Mouse (Mus musculus): Measurements from ENCODE around the gene Efna2.
A peak's percentile ranks its signal among the peaks of the same experiment; 100 is the strongest.
"Not testable (repeated sequence)": the region's sequence is repeated elsewhere in the genome, so short reads cannot be mapped to it uniquely, and the experiment has no call there.

Gene Efna2

DNA sequence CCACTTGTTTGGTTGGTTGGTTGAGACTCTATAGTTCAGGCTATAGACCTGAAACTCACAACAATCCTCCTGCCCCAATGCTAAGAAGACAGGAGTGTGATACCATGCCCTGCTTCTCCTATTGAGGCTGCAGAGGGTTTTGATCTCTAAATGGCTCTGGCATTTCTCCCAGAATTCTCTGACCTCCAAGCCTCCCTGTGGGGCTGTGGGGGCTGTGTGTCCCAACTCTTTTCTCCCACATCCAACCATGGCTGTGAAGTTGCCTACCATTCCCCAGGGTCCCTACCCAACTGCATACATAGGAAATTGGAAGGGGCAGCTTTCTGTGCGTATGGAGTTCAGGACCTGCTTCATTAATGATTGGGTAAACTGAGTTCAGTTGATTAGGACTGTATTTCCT, 16.9 kb downstream of the Efna2 start:
- no peak for DNase-seq

- DNase-seq, result no peak
Measured at GRCm38 (mm10) chr10:80196778-80197581, 17.7 kb downstream of the Efna2 start.

DNA sequence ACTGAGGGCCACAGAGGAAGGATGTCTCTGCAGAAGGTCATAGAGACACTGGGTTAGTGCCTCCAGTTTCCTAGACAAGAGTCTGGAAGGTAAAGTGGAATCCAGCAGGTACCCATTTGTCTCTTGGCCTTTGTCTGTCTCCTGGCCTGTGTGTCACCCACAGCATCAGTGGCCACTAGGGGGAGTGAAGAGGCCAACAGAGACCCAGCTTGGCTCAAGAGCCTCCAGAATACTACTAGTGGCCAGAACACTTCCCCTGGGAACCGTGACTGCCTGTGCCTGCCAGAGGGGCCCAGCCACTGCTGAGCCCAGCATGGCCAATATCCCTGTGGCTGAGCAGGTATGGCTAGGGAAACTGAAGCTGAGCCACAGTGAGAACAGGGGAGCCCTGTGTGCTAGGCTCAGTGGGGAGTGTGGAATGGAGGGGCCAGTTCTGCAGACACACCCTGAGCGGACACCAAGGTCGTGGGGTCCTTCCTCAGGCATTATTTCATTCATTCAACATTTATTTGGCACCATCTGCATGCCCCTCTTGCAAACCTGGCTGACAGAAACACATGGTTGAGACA, 20.2 kb downstream of the Efna2 start:
- peak; percentile 93 for DNase-seq

GRCm38 (mm10) chr10:80200485-80200884, 21.2 kb downstream of the Efna2 start:
- DNase-seq, result no peak

DNA sequence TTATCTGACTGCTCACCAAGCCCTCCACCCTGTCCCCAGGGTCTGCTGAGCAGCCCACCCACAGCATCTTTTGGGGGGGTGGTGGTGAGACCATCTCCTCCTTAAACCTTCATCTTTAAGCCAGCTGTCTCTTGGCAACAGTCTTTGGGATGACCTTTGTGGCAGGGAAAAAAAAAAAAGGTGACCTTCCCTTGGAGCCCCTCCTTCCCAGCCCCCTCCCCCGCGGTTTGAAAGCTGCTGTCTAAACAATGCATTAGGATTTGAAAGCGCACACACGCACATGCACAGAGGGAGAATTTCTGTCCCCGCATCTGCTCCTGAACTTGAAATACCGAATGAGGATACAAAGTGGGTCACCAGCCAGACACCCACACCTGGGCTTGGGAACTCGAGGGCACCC, 24.8 kb downstream of the Efna2 start:
- no peak for DNase-seq

- no peak for DNase-seq
Measured at GRCm38 (mm10) chr10:80207201-80207600, 27.9 kb downstream of the Efna2 start.

- DNase-seq, result no peak
Measured at GRCm38 (mm10) chr10:80207676-80208075, 28.4 kb downstream of the Efna2 start.

- no peak for DNase-seq
Measured at GRCm38 (mm10) chr10:80208248-80208647, 29.0 kb downstream of the Efna2 start.

DNA sequence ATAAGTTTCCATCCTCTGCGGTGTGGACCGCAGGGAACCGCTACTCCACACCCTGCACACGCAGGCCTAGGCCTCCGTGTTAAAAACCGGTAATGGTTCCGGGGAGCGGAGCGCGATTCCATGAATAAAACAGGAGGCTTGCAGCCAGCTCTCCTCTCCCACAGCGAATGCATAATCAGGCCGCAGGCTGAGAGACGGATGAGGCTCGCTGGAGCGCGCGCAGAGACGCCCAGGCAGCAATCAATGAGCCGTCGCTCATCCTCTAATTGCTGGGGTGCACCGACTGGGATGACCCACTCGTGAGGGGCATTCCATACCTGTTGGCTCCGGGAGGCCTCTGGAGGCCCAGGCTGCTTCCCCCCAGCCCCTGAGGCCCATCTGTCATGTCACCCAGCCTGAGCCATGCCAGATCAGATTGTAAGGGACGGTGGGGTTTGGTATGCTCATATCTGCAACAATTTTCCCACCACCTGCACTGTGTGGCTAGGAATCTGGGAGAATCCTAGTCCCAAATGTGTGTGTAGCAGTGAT, 29.6 kb downstream of the Efna2 start:
- no peak for DNase-seq

- DNase-seq, result not testable (repeated sequence)
Measured at GRCm38 (mm10) chr10:80211547-80212103, 32.3 kb downstream of the Efna2 start.

DNA sequence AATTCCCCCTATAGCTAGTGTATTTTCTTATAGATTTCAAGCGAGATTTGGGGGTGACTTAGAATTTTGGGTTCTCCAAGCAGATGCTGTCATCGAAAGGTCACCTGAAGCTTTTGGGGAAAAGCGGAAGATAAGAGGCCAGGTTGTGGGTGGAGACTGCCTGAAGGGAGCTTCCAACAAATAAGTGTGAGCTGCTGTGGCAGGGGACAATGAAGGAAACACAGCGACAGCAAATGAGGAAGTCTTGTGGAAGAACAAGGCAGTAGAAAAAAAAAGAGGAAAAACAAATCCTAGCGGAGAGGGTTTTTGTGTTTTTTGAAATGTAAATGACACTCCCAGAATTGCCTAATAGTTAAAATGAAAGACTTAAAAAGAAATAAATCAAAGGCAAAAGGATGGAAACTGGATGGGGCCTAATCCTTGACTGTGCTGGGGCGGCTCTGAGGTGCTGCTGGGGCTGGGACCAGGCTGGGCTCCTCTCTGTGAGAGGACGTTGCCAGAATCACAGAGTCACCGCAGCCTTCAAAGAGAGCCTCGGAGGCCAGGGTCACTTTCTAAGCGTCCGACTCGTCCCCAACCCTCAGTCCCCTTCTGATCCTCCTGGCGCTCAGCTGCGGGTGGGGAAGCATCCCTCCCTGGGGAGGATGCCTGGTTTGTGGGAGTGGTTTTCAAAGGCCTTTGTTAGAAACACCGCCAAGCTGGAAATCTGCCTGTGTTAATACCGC, 35.9 kb downstream of the Efna2 start:
- DNase-seq, result no peak

- DNase-seq, result no peak
Measured at GRCm38 (mm10) chr10:80220676-80221075, 41.4 kb downstream of the Efna2 start.

DNA sequence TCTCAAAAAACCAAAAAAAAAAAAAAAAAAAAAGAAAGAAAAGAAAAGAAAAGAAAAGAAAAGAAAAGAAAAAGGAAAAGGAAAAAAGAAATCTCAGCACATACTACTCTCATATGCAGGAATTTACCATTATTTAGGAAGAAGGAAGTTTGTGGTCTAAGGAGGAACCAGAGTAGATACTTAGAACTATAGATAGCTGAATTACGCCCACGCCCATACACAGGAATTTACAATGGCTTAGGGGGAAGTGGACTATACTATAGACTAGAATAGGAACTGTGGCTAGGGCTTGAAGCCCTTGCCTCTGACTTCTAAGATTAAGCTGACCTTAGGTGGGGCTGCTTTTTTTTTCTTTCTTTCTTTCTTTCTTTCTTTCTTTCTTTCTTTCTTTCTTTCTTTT, 43.9 kb downstream of the Efna2 start:
- not testable (repeated sequence) for DNase-seq

DNA sequence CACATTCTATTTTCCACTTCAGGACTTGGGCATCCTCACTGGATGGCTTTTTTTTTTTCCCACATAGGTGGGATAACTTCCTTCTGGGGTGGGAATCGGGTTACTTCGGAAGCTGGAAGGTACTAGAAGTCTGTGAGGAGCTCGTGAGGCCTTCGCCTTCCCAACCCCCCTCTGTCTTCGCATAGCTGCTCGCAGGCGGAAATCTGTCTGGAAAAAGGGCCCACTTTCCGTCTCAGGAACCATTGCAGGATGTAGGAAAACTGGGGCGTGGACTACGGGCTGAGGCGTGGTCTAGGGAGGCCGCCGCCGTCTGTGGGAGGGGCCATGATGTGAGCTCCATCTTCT, 46.8 kb downstream of the Efna2 start:
- no peak for DNase-seq

DNA sequence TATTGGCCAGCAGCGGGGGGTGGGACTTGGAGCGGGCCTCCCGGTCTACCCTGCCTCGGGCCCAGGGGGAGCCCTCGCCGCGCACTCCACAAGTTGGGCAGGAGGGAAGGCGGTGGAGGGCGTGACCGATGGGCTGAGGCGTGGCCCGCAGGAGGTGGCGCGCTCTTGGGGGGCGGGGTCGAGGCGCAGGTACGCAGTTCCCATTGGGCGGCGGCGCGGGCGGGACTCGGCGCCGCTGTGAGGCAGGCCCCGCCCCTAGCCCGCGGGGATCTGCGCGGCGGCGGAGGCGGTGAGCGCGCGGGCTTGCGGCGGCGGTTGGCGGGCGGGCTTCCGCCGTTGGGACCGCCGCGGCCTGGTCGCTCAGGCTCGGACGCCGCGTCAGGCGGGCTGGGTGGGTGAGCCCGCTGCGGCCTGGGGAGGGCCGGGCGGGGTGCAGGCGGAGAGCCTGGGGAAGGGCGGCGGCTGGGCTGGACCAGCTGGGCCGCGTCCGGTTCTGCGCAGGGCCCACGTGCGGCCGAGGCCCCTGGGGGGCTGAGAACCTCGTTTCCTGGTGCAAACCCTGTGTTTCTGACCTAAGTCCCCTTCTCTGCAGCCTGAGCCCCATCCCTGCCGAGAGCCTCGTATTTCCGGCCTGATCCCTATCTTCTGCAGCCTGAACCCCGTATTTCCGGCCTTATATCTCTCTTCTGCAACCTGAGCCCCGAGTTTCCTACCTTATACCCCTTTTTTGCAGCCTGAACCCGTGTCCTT, 47.3 kb downstream of the Efna2 start, which contains the start of gene Mum1:
TSS of gene Mum1 (plus strand) at position 19 of the 750 bp plus-strand sequence.
- DNase-seq, result peak; percentile 99

DNA sequence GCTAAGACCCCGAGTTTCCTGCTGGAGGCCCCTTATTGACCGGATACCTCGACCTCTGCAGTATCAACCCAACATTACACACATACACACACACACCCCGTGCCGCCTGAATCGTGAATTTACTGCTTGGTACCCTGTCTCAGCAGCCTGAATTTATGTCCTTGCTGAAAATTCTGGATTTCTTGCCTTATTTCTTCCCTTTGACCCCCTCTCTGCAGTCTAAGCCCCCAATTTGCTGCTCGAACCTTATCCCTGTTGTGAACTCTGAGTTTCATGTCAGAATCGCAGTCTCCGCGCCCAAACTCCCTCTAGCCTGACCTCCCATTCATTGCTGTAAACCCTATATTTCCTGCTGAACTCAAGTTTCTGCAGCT, 47.9 kb downstream of the Efna2 start:
- DNase-seq, result peak; percentile 49

DNA sequence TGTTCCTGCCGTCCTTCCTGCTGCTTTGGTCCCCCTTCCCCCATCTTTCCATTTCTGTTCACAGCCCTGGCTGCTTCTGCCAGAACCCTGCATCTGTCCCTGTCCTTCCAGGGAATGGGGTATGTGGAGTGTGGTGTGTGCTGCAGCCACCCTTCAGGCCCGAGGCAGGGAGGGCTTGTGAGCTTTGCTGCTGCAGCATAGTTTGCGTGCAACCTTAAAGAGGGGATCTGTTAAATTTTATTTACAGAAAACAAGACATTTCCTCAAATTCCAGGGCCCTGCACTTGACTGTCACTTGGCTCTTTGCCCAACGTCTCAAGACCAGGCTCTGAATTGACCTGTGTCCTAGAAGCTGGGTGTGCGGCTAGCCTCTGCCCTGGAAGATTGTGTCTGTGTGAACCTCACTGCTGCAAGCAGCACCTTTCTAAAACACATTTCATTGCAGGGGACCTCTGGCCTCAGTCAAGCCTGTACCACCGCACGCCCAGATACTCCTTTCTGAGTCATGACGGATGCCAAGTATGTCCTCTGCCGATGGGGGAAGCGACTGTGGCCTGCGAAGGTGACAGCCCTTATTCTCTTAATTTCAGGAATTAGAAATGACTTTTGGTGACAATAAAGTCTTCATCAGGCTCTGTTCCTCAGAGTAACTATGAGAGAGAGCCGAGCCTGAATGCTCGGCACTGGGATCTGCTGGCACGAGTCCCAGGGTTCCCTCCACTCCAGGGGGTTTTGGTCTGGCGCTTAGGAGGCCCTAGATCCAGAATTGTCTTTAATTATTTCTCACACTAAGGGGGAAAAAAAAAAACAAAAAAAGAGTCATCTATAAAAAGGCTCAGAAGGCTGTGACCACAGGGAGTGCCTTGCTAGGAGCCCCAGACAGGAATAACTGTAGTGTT, 48.8 kb downstream of the Efna2 start:
- peak; percentile 66 for DNase-seq

DNA sequence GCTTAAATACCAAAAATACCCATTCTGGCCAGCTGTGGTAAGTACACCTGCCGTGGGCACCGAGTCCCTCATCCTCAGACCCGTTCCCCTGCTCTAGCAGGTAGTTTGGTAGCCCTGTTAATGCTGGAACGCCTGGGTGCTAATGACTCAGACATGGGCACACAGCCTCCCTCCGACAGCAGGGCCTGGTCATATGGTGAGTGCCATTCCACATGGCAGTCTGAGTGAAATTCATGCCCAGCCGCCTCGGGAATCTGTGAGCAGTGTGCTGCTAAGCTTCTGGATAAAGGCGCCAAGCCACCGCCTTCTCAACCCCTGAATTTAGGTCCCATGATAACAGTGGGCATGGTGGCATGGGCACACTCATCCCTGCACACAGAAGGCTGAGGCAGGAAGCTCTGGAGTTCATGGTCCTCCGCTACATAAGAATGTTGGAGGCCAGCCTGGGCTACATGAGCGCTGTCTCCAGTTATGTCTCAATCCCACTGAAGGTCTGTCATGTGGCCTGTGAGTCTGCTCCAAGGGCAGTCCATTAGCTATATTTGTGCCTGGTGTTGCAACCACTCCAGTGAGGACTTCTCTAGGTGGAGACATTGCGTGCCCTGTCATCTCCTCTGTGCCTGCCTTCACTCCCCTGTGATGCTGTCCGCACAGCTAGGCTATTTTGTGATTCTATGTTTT, 57.0 kb downstream of the Efna2 start:
- DNase-seq, result no peak

DNA sequence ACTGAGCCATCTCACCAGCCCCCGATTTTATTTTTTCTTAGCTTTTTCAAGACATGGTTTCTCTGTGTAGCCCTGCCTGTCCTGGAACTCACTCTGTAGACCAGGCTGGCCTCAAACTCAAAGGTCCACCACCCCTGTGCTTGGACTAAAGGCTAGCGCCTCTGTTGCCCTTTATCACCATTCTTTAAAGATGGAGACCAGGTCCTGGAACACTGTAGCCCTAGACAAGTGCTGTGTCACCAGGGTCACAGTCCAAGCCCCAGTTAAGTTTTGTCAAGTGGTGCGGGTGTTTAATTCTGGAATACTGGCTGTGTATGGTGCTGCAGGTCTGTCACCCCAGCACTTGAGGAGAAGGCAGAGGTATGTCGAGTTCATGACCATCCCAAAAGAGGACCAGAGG, 57.7 kb downstream of the Efna2 start:
- DNase-seq, result no peak

GRCm38 (mm10) chr10:80238306-80238705, 59.0 kb downstream of the Efna2 start:
- DNase-seq, result no peak

Data from cerebellum, adult 9-10 months (tissue).